In genomic region chr17:4182106-4182505, GRCm38 (mm10) we compare ENCODE assay signal across 31 mouse cellular contexts.
DNase-seq lines count a peak whose midpoint lies in the region; ATAC-seq and TF ChIP-seq lines count a peak whose summit lies in the region.
"Had no signal": no experiment of that assay in that cellular context is flagged by ENCODE, and none has a peak within 500 bp of the region (broad histone marks: within the 10 kb centered on the region; RNA-seq: fewer than 3 reads in every experiment).

No protein-coding gene starts in this region.

- 73% methylated on average over 1 of the region's 1 CpGs for WGBS in forebrain, postnatal 0 days
- WGBS in forebrain, embryonic 16.5 days: 75% methylated on average over 1 of the region's 1 CpGs
- 93% methylated on average over 1 of the region's 1 CpGs for WGBS in kidney, embryonic 15.5 days

- no peaks in the 10 kb centered on the region for H3K36me3 ChIP-seq in forebrain, postnatal 0 days (ENCODE audit: insufficient read depth)
- H3K36me3 ChIP-seq in forebrain, embryonic 16.5 days (ENCODE audit: control insufficient read depth, insufficient read depth): no peaks in the 10 kb centered on the region
- H3K36me3 ChIP-seq in kidney, embryonic 15.5 days: no peaks in the 10 kb centered on the region
- H3K36me3 ChIP-seq: embryonic facial prominence, embryonic 10.5 days; embryonic facial prominence, embryonic 13.5 days; G1E; heart, embryonic 10.5 days; heart, embryonic 13.5 days had no signal

- H3K4me3 ChIP-seq in forebrain, postnatal 0 days (ENCODE audit: low read depth, low read length): no peak overlapping the region
- no peak overlapping the region for H3K4me3 ChIP-seq in forebrain, embryonic 16.5 days (replicated peaks; ENCODE audit: low read length)
- H3K4me3 ChIP-seq in kidney, embryonic 15.5 days (replicated peaks): no peak overlapping the region
- H3K4me3 ChIP-seq: embryonic facial prominence, embryonic 10.5 days; embryonic facial prominence, embryonic 13.5 days; erythroblast, embryonic 14.5 days; forebrain, embryonic 13.5 days; heart, adult 2 months; heart, embryonic 10.5 days; heart, embryonic 13.5 days had no signal

- no peak for TF ChIP-seq CTCF in forebrain, postnatal 0 days (IDR thresholded peaks at IDR 0.05; ENCODE audit: low read depth)
- TF ChIP-seq CTCF in brain, embryonic 14.5 days (IDR thresholded peaks at IDR 0.05; ENCODE audit: borderline replicate concordance, extremely low read depth, insufficient read depth, insufficient read length): no peak

- ATAC-seq in forebrain, postnatal 0 days: no peak
- ATAC-seq in forebrain, embryonic 16.5 days: no peak
- ATAC-seq in kidney, embryonic 15.5 days (replicated peaks; ENCODE audit: low FRiP score): no peak
- ATAC-seq: forebrain, embryonic 13.5 days; hindbrain, postnatal 0 days; Patski had no signal

- no peak overlapping the region for H3K4me2 ChIP-seq in forebrain, postnatal 0 days (ENCODE audit: low read depth)
- H3K4me2 ChIP-seq in forebrain, embryonic 16.5 days (ENCODE audit: low read length): no peak overlapping the region
- no peak overlapping the region for H3K4me2 ChIP-seq in kidney, embryonic 15.5 days
- H3K4me2 ChIP-seq: embryonic facial prominence, embryonic 13.5 days; forebrain, embryonic 13.5 days; heart, embryonic 13.5 days; hindbrain, embryonic 14.5 days had no signal

- peak; percentile 33 for DNase-seq in forebrain, postnatal 0 days
- DNase-seq in layer of hippocampus, adult 9-10 months (ENCODE audit: low spot score): peak; percentile 24
- no peak for DNase-seq in layer of hippocampus, postnatal 25 days (ENCODE audit: extremely low spot score in 1 of 2, low spot score in 1 of 2)
- peak; percentile 38 for DNase-seq in brain, embryonic 14.5 days (ENCODE audit: low read depth)
- no peak for DNase-seq in spleen, postnatal 14 days (ENCODE audit: low spot score in 2 of 2)
- DNase-seq: adrenal gland, postnatal 10 days; adrenal gland, postnatal 36 days; B cell, adult 2 months; cerebellum, adult 11-12 months; cerebellum, adult 8-10 months; cerebellum, postnatal 10 days; cerebellum, postnatal 36 days; embryo, embryonic 11 days; gastrocnemius, postnatal 10 days; gastrocnemius, postnatal 36 days; heart, adult 2 months; heart, postnatal 14 days; heart, postnatal 4 days had no signal

- peaks cover 4% of the 10 kb centered on the region; the same call in 1 of the 2 replicates for H3K4me1 ChIP-seq in forebrain, postnatal 0 days (ENCODE audit: insufficient read depth)
- peaks cover 6% of the 10 kb centered on the region for H3K4me1 ChIP-seq in forebrain, embryonic 16.5 days (replicated peaks; ENCODE audit: control insufficient read depth, insufficient read depth, low read length)
- peaks cover 18% of the 10 kb centered on the region for H3K4me1 ChIP-seq in kidney, embryonic 15.5 days
- H3K4me1 ChIP-seq: heart, embryonic 10.5 days had no signal

- H3K9ac ChIP-seq in forebrain, postnatal 0 days: no peak overlapping the region
- H3K9ac ChIP-seq in forebrain, embryonic 16.5 days (replicated peaks; ENCODE audit: low read depth, low read length): no peak overlapping the region
- no peak overlapping the region for H3K9ac ChIP-seq in kidney, embryonic 15.5 days
- H3K9ac ChIP-seq: embryonic facial prominence, embryonic 13.5 days; forebrain, embryonic 13.5 days; heart, embryonic 13.5 days; hindbrain, embryonic 14.5 days had no signal

- TF ChIP-seq POLR2A in brain, embryonic 14.5 days (IDR thresholded peaks at IDR 0.05; ENCODE audit: borderline replicate concordance, extremely low read depth, insufficient read depth, insufficient read length, poor library complexity, severe bottlenecking): no peak

- no peaks in the 10 kb centered on the region for H3K9me3 ChIP-seq in forebrain, postnatal 0 days (ENCODE audit: low read length)
- H3K9me3 ChIP-seq in forebrain, embryonic 16.5 days (ENCODE audit: control insufficient read depth, low read length): no peaks in the 10 kb centered on the region
- no peaks in the 10 kb centered on the region for H3K9me3 ChIP-seq in kidney, embryonic 15.5 days (replicated peaks)
- H3K9me3 ChIP-seq: embryonic facial prominence, embryonic 10.5 days; embryonic facial prominence, embryonic 13.5 days; forebrain, embryonic 13.5 days; G1E; heart, embryonic 10.5 days; heart, embryonic 13.5 days had no signal

- no peak overlapping the region for H3K27ac ChIP-seq in forebrain, postnatal 0 days (ENCODE audit: low read depth, low read length)
- H3K27ac ChIP-seq in forebrain, embryonic 16.5 days (ENCODE audit: low read length): no peak overlapping the region
- H3K27ac ChIP-seq in kidney, embryonic 15.5 days: no peak overlapping the region
- H3K27ac ChIP-seq: embryonic facial prominence, embryonic 10.5 days; embryonic facial prominence, embryonic 13.5 days; forebrain, embryonic 13.5 days; heart, adult 2 months; heart, embryonic 10.5 days; heart, embryonic 13.5 days; hindbrain, embryonic 14.5 days; hindbrain, postnatal 0 days had no signal

- no peaks in the 10 kb centered on the region for H3K27me3 ChIP-seq in forebrain, postnatal 0 days (ENCODE audit: insufficient read depth, low read length)
- no peaks in the 10 kb centered on the region for H3K27me3 ChIP-seq in forebrain, embryonic 16.5 days (replicated peaks; ENCODE audit: control insufficient read depth, insufficient read depth, low read length)
- H3K27me3 ChIP-seq in kidney, embryonic 15.5 days: no peaks in the 10 kb centered on the region
- H3K27me3 ChIP-seq: CH12.LX; embryonic facial prominence, embryonic 13.5 days; heart, embryonic 13.5 days; Patski had no signal

Comparison
In these comparisons a context has a peak if more than half of its experiments do, and no peak if none do; other contexts are left out.
1. DNase-seq: peak in forebrain, postnatal 0 days (single experiment), layer of hippocampus, adult 9-10 months (single experiment) and brain, embryonic 14.5 days (single experiment); none in layer of hippocampus, postnatal 25 days (0 of 2) and spleen, postnatal 14 days (0 of 2).